Mouse (Mus musculus) MEL (cell line): ENCODE data around the gene Ypel3. TPM values are rescaled to one million over a fixed set of nuclear protein-coding genes. Genes with fewer than 3 reads are reported as not detected.
A peak's percentile ranks its signal among the peaks of the same experiment; 100 is the strongest.

Experiments used
- DNase-seq: peaks from one replicate; pipeline ENCODE4 v3.0.0; 2011; ENCODE audit warnings: low read depth, low spot score
- H3K27ac ChIP-seq: 2 replicates; pipeline ENCODE4 v1.5.1; 2012; ENCODE audit warnings: low read depth, mild to moderate bottlenecking, control low read depth, low read length, moderate library complexity; ENCODE audit not compliant: control insufficient read depth
- H3K27me3 ChIP-seq, 2 experiments: fragments of 150-350 bp in 1 of 2; sonication (generic) in 1 of 2; 2 replicates each; pipeline ENCODE4 v1.6.1; 2012; ENCODE audit warnings: low read length in 2 of 2, mild to moderate bottlenecking in 2 of 2, improper control_type of control experiment in 1 of 2, moderate library complexity in 1 of 2; ENCODE audit not compliant: insufficient read depth in 2 of 2, control insufficient read depth in 1 of 2
- H3K36me3 ChIP-seq, 2 experiments: 2 replicates each; pipeline ENCODE4 v1.6.1; 2012 to 2014; ENCODE audit warnings: low read length in 2 of 2, improper control_type of control experiment in 1 of 2, inconsistent platforms in 1 of 2, mild to moderate bottlenecking in 1 of 2; ENCODE audit not compliant: insufficient read depth in 2 of 2, control insufficient read depth in 1 of 2
- H3K4me1 ChIP-seq, 2 experiments: fragments of 150-350 bp in 1 of 2; sonication (generic) in 1 of 2; 2 replicates each; pipeline ENCODE4 v1.6.1; 2012; ENCODE audit warnings: low read length in 2 of 2, improper control_type of control experiment in 1 of 2, mild to moderate bottlenecking in 1 of 2; ENCODE audit not compliant: insufficient read depth in 2 of 2, control insufficient read depth in 1 of 2
- H3K4me3 ChIP-seq, 2 experiments: fragments of 150-350 bp in 1 of 2; sonication (generic) in 1 of 2; 2 replicates each; pipeline ENCODE4 v1.5.1; 2012; ENCODE audit warnings: low read depth in 2 of 2, low read length in 2 of 2, mild to moderate bottlenecking in 2 of 2, moderate library complexity in 2 of 2, control low read depth in 1 of 2, improper control_type of control experiment in 1 of 2; ENCODE audit not compliant: control insufficient read depth in 1 of 2, insufficient read depth in 1 of 2
- H3K79me2 ChIP-seq: 2 replicates; pipeline ENCODE4 v1.6.1; 2012; ENCODE audit warnings: mild to moderate bottlenecking, low read length, moderate library complexity; ENCODE audit not compliant: control insufficient read depth, poor library complexity, insufficient read depth
- H3K9ac ChIP-seq: 2 replicates; pipeline ENCODE4 v1.6.1; 2012; ENCODE audit warnings: low read depth, mild to moderate bottlenecking, control low read depth, low read length, moderate library complexity; ENCODE audit not compliant: control insufficient read depth, poor library complexity, severe bottlenecking
- H3K9me3 ChIP-seq: fragments of 150-350 bp; sonication (generic); replicated peaks from 2 replicates; pipeline ENCODE4 v1.6.1; 2012; ENCODE audit warnings: mild to moderate bottlenecking, low read length, improper control_type of control experiment, moderate library complexity; ENCODE audit not compliant: insufficient read depth
- CHD1 ChIP-seq: IDR thresholded peaks from 2 replicates; pipeline ENCODE4 v1.6.1; 2012; ENCODE audit warnings: low read depth, mild to moderate bottlenecking, inconsistent platforms, low read length, improper control_type of control experiment
- CTCF ChIP-seq, 3 experiments: IDR thresholded peaks in 2 of 3; conservative IDR thresholded peaks in 1 of 3; 2 replicates each; pipeline ENCODE4 v1.5.1; 2011 to 2012; ENCODE audit warnings: low read length in 3 of 3, low read depth in 2 of 3, mild to moderate bottlenecking in 2 of 3, improper control_type of control experiment in 1 of 3, inconsistent platforms in 1 of 3, mixed read lengths in 1 of 3, moderate library complexity in 1 of 3; ENCODE audit not compliant: control insufficient read depth in 1 of 3, insufficient read depth in 1 of 3, poor library complexity in 1 of 3, severe bottlenecking in 1 of 3
- E2F4 ChIP-seq: IDR thresholded peaks from 2 replicates; pipeline ENCODE4 v1.6.1; 2011; ENCODE audit warnings: low read depth, low read length, improper control_type of control experiment, borderline replicate concordance
- ETS1 ChIP-seq: IDR thresholded peaks from 2 replicates; pipeline ENCODE4 v1.6.1; 2012; ENCODE audit warnings: low read depth, mild to moderate bottlenecking, inconsistent platforms, low read length, improper control_type of control experiment, moderate library complexity
- GABPA ChIP-seq: IDR thresholded peaks from 2 replicates; pipeline ENCODE4 v1.6.1; 2012; ENCODE audit warnings: low read depth, mild to moderate bottlenecking, inconsistent platforms, low read length, improper control_type of control experiment, moderate library complexity
- HCFC1 ChIP-seq: IDR thresholded peaks from 2 replicates; pipeline ENCODE4 v1.6.1; 2012; ENCODE audit warnings: low read depth, mild to moderate bottlenecking, inconsistent platforms, low read length, improper control_type of control experiment, moderate library complexity
- KAT2A ChIP-seq: conservative IDR thresholded peaks from 2 replicates; pipeline ENCODE4 v1.6.1; 2012; ENCODE audit warnings: low read depth, low read length, improper control_type of control experiment, inconsistent platforms
- MAX ChIP-seq: IDR thresholded peaks from 2 replicates; pipeline ENCODE4 v1.6.1; 2011; ENCODE audit warnings: low read length, improper control_type of control experiment
- MAZ ChIP-seq: IDR thresholded peaks from 2 replicates; pipeline ENCODE4 v1.6.1; 2012; ENCODE audit warnings: low read depth, mild to moderate bottlenecking, inconsistent platforms, low read length, improper control_type of control experiment
- NELFE ChIP-seq: IDR thresholded peaks from 2 replicates; pipeline ENCODE4 v1.6.1; 2011; ENCODE audit warnings: low read depth, low read length, improper control_type of control experiment
- NRF1 ChIP-seq: IDR thresholded peaks from 2 replicates; pipeline ENCODE4 v1.6.1; 2014; ENCODE audit warnings: low read depth, mild to moderate bottlenecking, inconsistent platforms, low read length, improper control_type of control experiment, moderate library complexity; ENCODE audit not compliant: poor library complexity, insufficient read depth, severe bottlenecking
- POLR2A ChIP-seq, 2 experiments: IDR thresholded peaks; 2 replicates each; pipeline ENCODE4 v1.6.1; 2011 to 2012; ENCODE audit warnings: low read length in 2 of 2, mild to moderate bottlenecking in 2 of 2, control low read depth in 1 of 2, improper control_type of control experiment in 1 of 2, low read depth in 1 of 2, moderate library complexity in 1 of 2; ENCODE audit not compliant: control insufficient read depth in 1 of 2, insufficient read depth in 1 of 2, poor library complexity in 1 of 2
- RAD21 ChIP-seq: IDR thresholded peaks from 2 replicates; pipeline ENCODE4 v1.6.1; 2011; ENCODE audit warnings: mild to moderate bottlenecking, low read depth, low read length, improper control_type of control experiment
- SIN3A ChIP-seq: IDR thresholded peaks from 2 replicates; pipeline ENCODE4 v1.6.1; 2012; ENCODE audit warnings: low read length, improper control_type of control experiment, inconsistent platforms
- SMC3 ChIP-seq: IDR thresholded peaks from 2 replicates; pipeline ENCODE4 v1.6.1; 2011; ENCODE audit warnings: low read depth, low read length, improper control_type of control experiment
- TBP ChIP-seq: IDR thresholded peaks from 2 replicates; pipeline ENCODE4 v1.8.0; 2011; ENCODE audit warnings: low read depth, low read length, improper control_type of control experiment
- UBTF ChIP-seq: IDR thresholded peaks from 2 replicates; pipeline ENCODE4 v1.6.1; 2012; ENCODE audit warnings: low read depth, mild to moderate bottlenecking, inconsistent platforms, low read length, improper control_type of control experiment, moderate library complexity, borderline replicate concordance; ENCODE audit not compliant: insufficient read depth
- USF1 ChIP-seq: IDR thresholded peaks from 2 replicates; pipeline ENCODE4 v1.6.1; 2014; ENCODE audit warnings: low read depth, mild to moderate bottlenecking, inconsistent platforms, low read length, improper control_type of control experiment, moderate library complexity
- USF2 ChIP-seq, 2 experiments: IDR thresholded peaks; 2 replicates each; pipeline ENCODE4 v1.6.1; 2011 to 2012; ENCODE audit warnings: improper control_type of control experiment in 2 of 2, low read length in 2 of 2, borderline replicate concordance in 1 of 2, inconsistent platforms in 1 of 2, low read depth in 1 of 2, mild to moderate bottlenecking in 1 of 2; ENCODE audit not compliant: insufficient read depth in 1 of 2
- polyA plus RNA-seq, 2 experiments: library from polyadenylated mRNA; stranded (reverse) in 1 of 2; unstranded in 1 of 2; fragments of >175 nt in 1 of 2; fragments of >200 nt in 1 of 2; gene quantifications; 2 replicates each; pipeline versions ENCODE4 v1.2.1 to v1.2.4; 2012; ENCODE audit warnings: low replicate concordance in 2 of 2, low read depth in 1 of 2; ENCODE audit not compliant: insufficient read length in 2 of 2, insufficient read depth in 1 of 2, missing spikeins in 1 of 2
- total RNA-seq: library from RNA; depleted of rRNA; stranded (reverse); fragments of 300-350 nt; gene quantifications from 2 replicates; pipeline ENCODE4 v1.2.3, GENCODE M21; 2012

The Ypel3 gene
- total and polyA plus RNA-seq, 3 experiments, result 2.1 to 12.6 TPM; not detected in 1

DNA sequence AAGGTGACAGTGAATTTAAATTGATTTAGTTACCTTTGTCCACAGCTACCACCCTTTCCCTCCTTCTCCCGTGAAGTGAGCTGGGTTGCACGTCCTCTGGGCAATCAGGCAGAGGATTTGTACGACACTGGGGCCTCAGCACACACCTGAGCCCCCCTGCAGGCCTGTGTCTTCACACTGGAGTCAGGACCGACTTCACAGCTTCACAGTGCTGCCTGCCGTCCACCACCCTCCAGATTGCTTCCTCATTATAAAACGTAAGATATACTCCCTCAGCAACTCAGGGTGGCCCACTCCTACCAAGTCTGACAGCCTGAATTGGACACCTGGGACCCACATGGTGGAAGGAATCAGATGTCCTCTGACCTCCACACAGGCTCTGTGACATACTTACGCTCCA, 18.2 kb upstream of the Ypel3 start:
- Histone ChIP-seq H3K27ac (no peak overlapping the region), H3K36me3 (peaks cover 0 to 2% of the 10 kb centered on the region in 2 experiments; a peak in 2 of 4 replicates), H3K4me1 (peaks cover 3 to 12% of the 10 kb centered on the region in 2 experiments), H3K27me3 (no peaks in the 10 kb centered on the region), H3K4me3 (no peak overlapping the region), H3K9me3 (no peaks in the 10 kb centered on the region), H3K9ac (no peak overlapping the region), H3K79me2 (no peaks in the 10 kb centered on the region; the same call in 1 of the 2 replicates)
- TF ChIP-seq HCFC1 (no peak), TBP (no peak), MAZ (no peak), CHD1 (no peak), KAT2A (no peak), RAD21 (no peak), MAX (no peak), UBTF (no peak), USF2 (IDR thresholded peaks at IDR 0.05; ENCODE audit: borderline replicate concordance in 1 of 2, insufficient read depth in 1 of 2, low read depth in 1 of 2, low read length in 2 of 2) (no peak), SMC3 (no peak), NELFE (no peak), GABPA (no peak), ETS1 (no peak)
- DNase-seq, result no peak

DNA sequence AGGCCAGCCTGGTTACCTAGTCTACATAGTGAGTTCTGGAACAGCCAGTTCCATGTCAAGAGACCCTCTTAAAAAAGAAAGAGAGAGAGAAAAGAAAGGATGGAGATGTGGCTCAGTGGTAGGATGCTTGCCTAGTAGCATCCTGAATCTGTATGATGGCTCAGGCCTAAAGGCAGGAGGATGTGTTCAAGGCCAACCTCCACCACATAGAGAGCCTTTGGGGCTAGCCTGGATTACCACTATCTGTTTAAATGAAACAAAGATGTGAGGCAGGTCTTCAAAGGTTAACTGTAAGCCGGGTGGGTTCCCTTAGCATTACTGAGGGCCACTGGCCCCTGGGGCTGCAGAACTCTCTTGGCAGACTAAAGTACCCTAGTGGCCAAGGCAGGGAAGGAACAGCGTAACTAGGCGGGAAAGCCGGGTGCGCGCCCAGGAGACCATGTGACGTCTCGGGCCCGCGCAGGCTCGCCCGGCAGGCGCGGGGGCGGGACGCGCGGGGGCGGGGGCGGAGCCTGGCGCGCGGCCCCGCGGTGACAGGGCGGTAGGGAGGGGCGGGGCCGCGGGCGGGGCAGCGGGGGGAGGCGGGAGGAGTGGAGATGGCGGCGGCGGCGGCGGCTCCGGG, 17.6 kb upstream of the Ypel3 start, which contains the start of gene Mapk3:
Gene Mapk3, plus strand, starts transcription at position 552 of the 622 bp plus-strand sequence.
- peaks cover 3 to 12% of the 10 kb centered on the region in 2 experiments for H3K4me1 ChIP-seq
- no peak for TF ChIP-seq UBTF
- peak in 1 of 2 experiments; percentile 11; a peak in 1 of 4 replicates for TF ChIP-seq POLR2A (IDR thresholded peaks at IDR 0.05; ENCODE audit: control insufficient read depth in 1 of 2, insufficient read depth in 1 of 2, low read depth in 1 of 2, low read length in 2 of 2, poor library complexity in 1 of 2)
- TF ChIP-seq SMC3, result no peak
- TF ChIP-seq USF1, result peak; percentile 90
- TF ChIP-seq SIN3A, result peak; percentile 17; the same call in 1 of the 2 replicates
- TF ChIP-seq CTCF (IDR thresholded peaks at IDR 0.05 in 2 of 3, conservative IDR thresholded peaks at IDR 0.05 in 1 of 3; ENCODE audit: control insufficient read depth in 1 of 3, insufficient read depth in 1 of 3, low read depth in 2 of 3, low read length in 3 of 3, poor library complexity in 1 of 3, severe bottlenecking in 1 of 3), result peak; percentile 52 to 68 (median 62)
- TF ChIP-seq NRF1, result peak; percentile 64
- peak; percentile 44; the same call in 1 of the 2 replicates for TF ChIP-seq MAX
- TF ChIP-seq E2F4, result peak; percentile 82; the same call in 1 of the 2 replicates
- H3K36me3 ChIP-seq, result peaks cover 0 to 2% of the 10 kb centered on the region in 2 experiments; a peak in 2 of 4 replicates
- peak within 1 kb of the TSS; percentile 66 for H3K9ac ChIP-seq
- H3K27me3 ChIP-seq, result no peaks in the 10 kb centered on the region
- DNase-seq, result peak; percentile 94
- no peaks in the 10 kb centered on the region for H3K9me3 ChIP-seq
- H3K79me2 ChIP-seq, result no peaks in the 10 kb centered on the region; the same call in 1 of the 2 replicates
- no peak within 1 kb of the TSS for H3K27ac ChIP-seq
- peak within 1 kb of the TSS; percentile 73 for H3K4me3 ChIP-seq
